Mouse (Mus musculus) bone marrow, adult 2 months (tissue): ENCODE results near the gene Ndrg3.

Experiments
- CTCF ChIP-seq: fragments of 200-500 bp; IDR thresholded peaks from 2 replicates; pipeline ENCODE4 v1.5.1; 2011; ENCODE audit warnings: low read length, control low read depth; ENCODE audit not compliant: control insufficient read depth, insufficient read depth
- POLR2A ChIP-seq: fragments of 200-500 bp; IDR thresholded peaks from 2 replicates; pipeline ENCODE4 v1.6.1; 2011; ENCODE audit warnings: low read depth, mild to moderate bottlenecking, control low read depth, low read length, borderline replicate concordance; ENCODE audit not compliant: control insufficient read depth

DNA sequence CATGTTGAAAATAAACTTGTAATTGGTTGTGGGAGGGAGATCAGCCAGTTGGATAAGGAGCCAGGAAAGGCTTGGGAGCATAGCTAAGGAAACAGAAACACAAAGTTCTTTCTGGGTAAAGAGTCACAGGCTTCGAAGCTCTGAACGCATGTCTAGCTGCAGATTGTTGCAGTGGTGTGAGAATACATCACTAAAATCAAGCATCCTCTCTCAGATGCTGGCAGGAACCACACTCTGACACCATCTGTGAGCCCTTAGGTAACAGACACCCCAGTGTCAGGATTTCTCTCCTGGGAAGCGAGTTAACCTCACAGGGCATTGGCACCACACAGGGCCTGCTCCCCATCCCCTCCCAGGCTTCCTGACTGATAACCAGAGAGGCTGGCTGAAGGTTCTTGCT is 76.3 kb downstream of the Ndrg3 start:
- TF ChIP-seq CTCF (no peak), POLR2A (no peak)
